Mouse (Mus musculus): Measurements from ENCODE around the gene Ugt1a7c. TPM values are rescaled to one million over a fixed set of nuclear protein-coding genes. Genes with fewer than 3 reads are reported as not detected.

Ugt1a7c gene
- polyA plus RNA-seq, 1 experiment from 2014 or later: 1.5 TPM

DNA sequence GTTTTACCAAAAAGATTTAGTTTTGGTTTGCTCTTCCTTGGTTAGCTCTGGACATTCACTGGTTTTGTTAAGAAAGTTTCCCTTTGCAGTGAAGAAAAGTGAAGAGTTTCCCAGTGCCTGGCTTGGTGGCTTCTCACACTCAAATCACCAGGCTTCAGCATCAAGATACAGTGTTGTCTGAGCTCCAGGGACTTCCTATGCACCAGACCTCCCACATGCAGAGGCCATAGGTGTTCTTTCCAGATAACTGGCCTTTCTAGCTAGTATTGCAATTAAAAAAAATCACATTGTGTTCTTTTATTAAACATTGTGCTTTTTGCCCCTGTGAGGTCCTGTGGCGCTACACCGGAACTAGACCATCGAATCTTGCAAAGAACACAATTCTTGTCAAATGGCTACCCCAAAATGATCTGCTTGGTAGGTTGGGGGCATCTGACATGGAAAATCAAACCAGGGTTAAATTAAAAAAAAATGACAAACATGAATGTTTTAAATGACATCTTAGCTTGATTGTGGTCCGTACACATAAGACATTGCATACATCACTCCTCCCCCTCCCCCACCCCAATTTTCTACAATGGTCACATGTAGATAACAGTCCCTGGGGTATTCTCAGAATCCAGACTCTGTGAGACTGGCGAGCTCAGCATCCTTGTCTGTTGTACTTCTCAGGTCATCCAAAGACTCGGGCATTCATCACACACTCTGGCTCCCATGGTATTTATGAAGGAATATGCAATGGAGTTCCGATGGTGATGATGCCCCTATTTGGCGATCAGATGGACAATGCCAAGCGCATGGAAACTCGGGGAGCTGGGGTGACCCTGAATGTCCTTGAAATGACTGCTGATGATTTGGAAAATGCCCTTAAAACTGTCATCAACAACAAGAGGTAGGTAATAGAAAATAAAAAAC is 120.9 kb downstream of the Ugt1a7c start:
- H3K36me3 ChIP-seq (ENCODE audit: insufficient read depth): no peaks in the 10 kb centered on the region
- TF ChIP-seq CTCF (IDR thresholded peaks at IDR 0.05; ENCODE audit: low read depth): no peak
- H3K27me3 ChIP-seq (ENCODE audit: insufficient read depth, low read length): no peaks in the 10 kb centered on the region
- H3K4me1 ChIP-seq (ENCODE audit: insufficient read depth): no peaks in the 10 kb centered on the region
- no peak overlapping the region for H3K9ac ChIP-seq
- WGBS: 68% methylated on average over 10 of the region's 10 CpGs
- ATAC-seq (ENCODE audit: insufficient read depth): 0 out of 2 replicates have a peak, but pooled peaks have one; percentile 11
- H3K27ac ChIP-seq (ENCODE audit: low read depth): no peak overlapping the region
- peak; percentile 13 for DNase-seq
- peaks cover 62% of the 10 kb centered on the region for H3K9me3 ChIP-seq (ENCODE audit: low read depth, low read length)
- no peak overlapping the region for H3K4me3 ChIP-seq (ENCODE audit: low read depth, low read length)
- H3K4me2 ChIP-seq: no peak overlapping the region

DNA sequence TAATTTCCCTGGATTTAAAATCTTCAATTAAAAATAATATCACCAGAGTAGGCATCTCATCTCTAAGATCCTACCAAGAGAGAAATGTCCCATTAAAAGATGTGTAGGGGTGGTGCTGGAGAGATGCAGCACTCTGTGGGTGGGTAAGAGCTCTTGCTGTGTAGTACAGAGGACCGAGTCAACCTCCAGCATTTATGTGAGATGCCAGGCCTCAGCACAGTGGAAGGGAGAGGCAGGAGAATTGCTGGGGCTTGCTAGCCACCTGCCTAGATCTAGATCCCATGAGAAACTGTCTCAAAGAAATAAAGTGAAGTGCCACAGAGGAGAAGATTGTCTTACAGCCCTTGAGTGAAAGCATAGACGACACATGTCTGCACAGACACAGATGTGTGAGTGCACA is 121.7 kb downstream of the Ugt1a7c start:
- DNase-seq: no peak
- no peak for TF ChIP-seq CTCF (IDR thresholded peaks at IDR 0.05; ENCODE audit: low read depth)
- H3K4me2 ChIP-seq: no peak overlapping the region
- H3K27ac ChIP-seq (ENCODE audit: low read depth): no peak overlapping the region
- 61% methylated on average over 2 of the region's 2 CpGs for WGBS
- H3K9ac ChIP-seq: no peak overlapping the region
- H3K27me3 ChIP-seq (ENCODE audit: insufficient read depth, low read length): no peaks in the 10 kb centered on the region
- H3K4me3 ChIP-seq (ENCODE audit: low read depth, low read length): no peak overlapping the region
- H3K9me3 ChIP-seq (ENCODE audit: low read depth, low read length): peaks cover 58% of the 10 kb centered on the region
- H3K36me3 ChIP-seq (ENCODE audit: insufficient read depth): no peaks in the 10 kb centered on the region
- no peak for ATAC-seq (ENCODE audit: insufficient read depth)
- H3K4me1 ChIP-seq (ENCODE audit: insufficient read depth): no peaks in the 10 kb centered on the region

DNA sequence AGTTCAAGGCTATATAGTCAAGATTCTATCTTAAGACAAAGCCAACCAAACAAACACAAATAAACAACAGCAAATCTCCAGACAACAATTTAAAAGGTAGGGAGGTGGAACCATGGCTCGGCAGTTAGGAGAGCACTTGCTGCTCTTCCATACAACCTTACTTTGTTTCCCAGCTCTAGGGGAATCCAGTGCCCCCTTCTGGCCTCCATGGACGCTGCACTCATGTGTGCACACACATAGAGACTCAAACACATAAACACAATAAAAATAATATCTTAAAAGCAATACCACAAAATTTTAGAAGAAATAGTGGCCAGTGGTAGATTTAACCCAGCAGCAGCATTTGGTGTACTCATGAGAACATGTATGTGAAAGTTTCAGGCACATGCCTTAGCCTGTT is 122.3 kb downstream of the Ugt1a7c start:
- Histone ChIP-seq H3K4me1 (ENCODE audit: insufficient read depth) (no peaks in the 10 kb centered on the region), H3K4me3 (ENCODE audit: low read depth, low read length) (no peak overlapping the region), H3K36me3 (ENCODE audit: insufficient read depth) (no peaks in the 10 kb centered on the region), H3K27me3 (ENCODE audit: insufficient read depth, low read length) (no peaks in the 10 kb centered on the region), H3K9me3 (ENCODE audit: low read depth, low read length) (peaks cover 55% of the 10 kb centered on the region), H3K4me2 (no peak overlapping the region), H3K9ac (no peak overlapping the region), H3K27ac (ENCODE audit: low read depth) (no peak overlapping the region)
- DNase-seq (peak; percentile 13), ATAC-seq (ENCODE audit: insufficient read depth) (no peak)
- 60% methylated on average over 2 of the region's 2 CpGs for WGBS
- peak; percentile 34; the same call in 1 of the 2 replicates for TF ChIP-seq CTCF (IDR thresholded peaks at IDR 0.05; ENCODE audit: low read depth)

DNA sequence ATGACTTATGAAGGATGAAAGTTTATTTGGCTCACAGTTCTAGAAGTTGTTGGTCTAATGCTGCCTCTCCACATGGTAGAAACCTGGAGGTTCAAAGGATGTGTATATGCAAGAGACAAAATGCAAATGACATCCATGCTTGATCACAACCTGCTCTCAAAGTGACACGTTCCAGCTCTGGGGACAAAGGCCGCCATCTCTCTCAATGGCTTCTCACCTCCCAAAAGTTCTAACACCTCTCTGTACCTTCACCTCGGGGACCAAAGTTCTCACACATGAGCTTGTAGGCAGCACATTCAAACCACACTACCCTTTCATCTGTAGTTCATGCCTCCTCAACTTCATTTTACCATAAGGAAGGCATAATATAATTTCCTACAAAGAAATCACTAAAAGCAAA is 122.7 kb downstream of the Ugt1a7c start:
- Histone ChIP-seq H3K36me3 (ENCODE audit: insufficient read depth) (no peaks in the 10 kb centered on the region), H3K4me3 (ENCODE audit: low read depth, low read length) (no peak overlapping the region), H3K27ac (ENCODE audit: low read depth) (no peak overlapping the region), H3K27me3 (ENCODE audit: insufficient read depth, low read length) (no peaks in the 10 kb centered on the region), H3K4me1 (ENCODE audit: insufficient read depth) (no peaks in the 10 kb centered on the region), H3K9ac (no peak overlapping the region), H3K9me3 (ENCODE audit: low read depth, low read length) (peaks cover 53% of the 10 kb centered on the region), H3K4me2 (no peak overlapping the region)
- ATAC-seq (ENCODE audit: insufficient read depth) (no peak), DNase-seq (no peak)
- 40% methylated on average over 3 of the region's 3 CpGs for WGBS
- TF ChIP-seq CTCF (IDR thresholded peaks at IDR 0.05; ENCODE audit: low read depth): no peak

DNA sequence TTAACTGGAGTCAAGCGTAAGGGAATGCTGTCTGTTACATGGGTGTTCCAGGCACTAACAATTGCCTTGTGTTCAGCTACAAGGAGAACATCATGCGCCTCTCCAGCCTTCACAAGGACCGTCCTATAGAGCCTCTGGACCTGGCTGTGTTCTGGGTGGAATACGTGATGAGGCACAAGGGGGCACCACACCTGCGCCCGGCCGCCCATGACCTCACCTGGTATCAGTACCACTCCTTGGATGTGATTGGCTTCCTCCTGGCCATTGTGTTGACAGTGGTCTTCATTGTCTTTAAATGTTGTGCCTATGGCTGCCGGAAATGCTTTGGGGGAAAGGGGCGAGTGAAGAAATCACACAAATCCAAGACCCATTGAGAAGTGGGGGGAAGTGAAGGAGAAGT is 123.2 kb downstream of the Ugt1a7c start:
- 71% methylated on average over 9 of the region's 9 CpGs for WGBS
- no peaks in the 10 kb centered on the region for H3K36me3 ChIP-seq (ENCODE audit: insufficient read depth)
- no peaks in the 10 kb centered on the region for H3K4me1 ChIP-seq (ENCODE audit: insufficient read depth)
- DNase-seq: peak; percentile 11
- H3K27ac ChIP-seq (ENCODE audit: low read depth): no peak overlapping the region
- no peak for TF ChIP-seq CTCF (IDR thresholded peaks at IDR 0.05; ENCODE audit: low read depth)
- no peak overlapping the region for H3K4me3 ChIP-seq (ENCODE audit: low read depth, low read length)
- H3K9me3 ChIP-seq (ENCODE audit: low read depth, low read length): peaks cover 48% of the 10 kb centered on the region
- no peak overlapping the region for H3K9ac ChIP-seq
- no peak overlapping the region for H3K4me2 ChIP-seq
- no peaks in the 10 kb centered on the region for H3K27me3 ChIP-seq (ENCODE audit: insufficient read depth, low read length)
- ATAC-seq (ENCODE audit: insufficient read depth): no peak

DNA sequence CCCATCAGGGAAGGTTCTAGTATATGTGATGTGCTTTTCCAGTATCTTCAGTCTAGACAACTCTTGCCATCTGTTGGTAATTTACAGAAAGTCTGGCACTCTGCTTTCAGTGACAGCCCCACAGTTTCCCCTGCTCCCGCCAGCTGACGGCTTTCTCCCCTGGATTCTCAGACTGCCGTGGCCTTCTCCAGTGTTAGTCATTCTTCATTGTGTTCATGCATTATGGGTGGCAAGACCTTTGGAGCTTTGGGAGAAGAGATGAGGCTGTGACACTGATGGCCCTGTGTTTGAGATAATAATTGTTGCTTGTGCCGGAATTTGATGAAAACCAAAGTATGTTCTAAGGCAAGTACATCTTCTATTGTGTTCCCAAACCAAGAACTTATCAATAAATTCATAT is 123.7 kb downstream of the Ugt1a7c start:
- H3K36me3 ChIP-seq (ENCODE audit: insufficient read depth): no peaks in the 10 kb centered on the region
- no peaks in the 10 kb centered on the region for H3K27me3 ChIP-seq (ENCODE audit: insufficient read depth, low read length)
- no peaks in the 10 kb centered on the region for H3K4me1 ChIP-seq (ENCODE audit: insufficient read depth)
- no peak overlapping the region for H3K4me2 ChIP-seq
- ATAC-seq (ENCODE audit: insufficient read depth): no peak
- no peak overlapping the region for H3K4me3 ChIP-seq (ENCODE audit: low read depth, low read length)
- peaks cover 43% of the 10 kb centered on the region for H3K9me3 ChIP-seq (ENCODE audit: low read depth, low read length)
- WGBS: 49% methylated on average over 4 of the region's 4 CpGs
- no peak for DNase-seq
- H3K27ac ChIP-seq (ENCODE audit: low read depth): no peak overlapping the region
- no peak for TF ChIP-seq CTCF (IDR thresholded peaks at IDR 0.05; ENCODE audit: low read depth)
- no peak overlapping the region for H3K9ac ChIP-seq

DNA sequence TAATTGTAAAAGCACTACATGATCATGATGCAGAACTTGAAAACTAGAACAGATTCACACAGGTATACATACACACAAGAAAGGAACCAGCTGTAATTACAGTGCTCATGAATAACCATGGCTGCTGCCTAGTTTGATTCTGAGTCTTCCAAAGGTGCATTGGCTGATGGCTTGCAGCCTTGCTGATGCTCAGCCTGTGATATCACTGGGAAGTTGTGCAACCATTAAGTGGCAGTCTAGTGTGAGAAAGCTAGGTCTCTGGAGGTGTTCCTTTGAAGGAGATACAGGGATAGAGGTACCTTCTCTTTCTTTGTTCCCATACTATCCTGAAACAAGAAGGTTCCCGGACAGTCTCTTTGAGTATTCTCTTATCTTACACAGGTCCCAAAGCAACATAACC is 124.2 kb downstream of the Ugt1a7c start:
- H3K4me2 ChIP-seq: no peak overlapping the region
- no peak for TF ChIP-seq CTCF (IDR thresholded peaks at IDR 0.05; ENCODE audit: low read depth)
- no peak overlapping the region for H3K9ac ChIP-seq
- H3K27ac ChIP-seq (ENCODE audit: low read depth): no peak overlapping the region
- peak; percentile 8 for DNase-seq
- H3K4me1 ChIP-seq (ENCODE audit: insufficient read depth): no peaks in the 10 kb centered on the region
- H3K36me3 ChIP-seq (ENCODE audit: insufficient read depth): no peaks in the 10 kb centered on the region
- WGBS: 18% methylated on average over 1 of the region's 1 CpGs
- no peak overlapping the region for H3K4me3 ChIP-seq (ENCODE audit: low read depth, low read length)
- peaks cover 38% of the 10 kb centered on the region for H3K9me3 ChIP-seq (ENCODE audit: low read depth, low read length)
- H3K27me3 ChIP-seq (ENCODE audit: insufficient read depth, low read length): no peaks in the 10 kb centered on the region
- no peak for ATAC-seq (ENCODE audit: insufficient read depth)

All from lung, embryonic 14.5 days (tissue).